Mouse (Mus musculus) lung, adult 18-20 months (tissue): ENCODE data around the gene Bpifb9b.
"Not testable (repeated sequence)": the region's sequence is repeated elsewhere in the genome, so short reads cannot be mapped to it uniquely, and the experiment has no call there.

ENCODE experiments used
- DNase-seq, 2 experiments: peaks; one replicate each; pipeline ENCODE4 v3.0.0; 2022; ENCODE audit warnings: mixed read lengths in 2 of 2

Bpifb9b gene

GRCm38 (mm10) chr2:154306927-154307326, at the start of gene Bpifb9b:
TSS of gene Bpifb9b (plus strand) at chr2:154307227.
- DNase-seq, result not testable (repeated sequence)

GRCm38 (mm10) chr2:154257554-154257953, 49.5 kb upstream of the Bpifb9b start, which contains the start of gene Bpifb9a:
TSS of gene Bpifb9a (plus strand) at chr2:154257854.
- not testable (repeated sequence) for DNase-seq

DNA sequence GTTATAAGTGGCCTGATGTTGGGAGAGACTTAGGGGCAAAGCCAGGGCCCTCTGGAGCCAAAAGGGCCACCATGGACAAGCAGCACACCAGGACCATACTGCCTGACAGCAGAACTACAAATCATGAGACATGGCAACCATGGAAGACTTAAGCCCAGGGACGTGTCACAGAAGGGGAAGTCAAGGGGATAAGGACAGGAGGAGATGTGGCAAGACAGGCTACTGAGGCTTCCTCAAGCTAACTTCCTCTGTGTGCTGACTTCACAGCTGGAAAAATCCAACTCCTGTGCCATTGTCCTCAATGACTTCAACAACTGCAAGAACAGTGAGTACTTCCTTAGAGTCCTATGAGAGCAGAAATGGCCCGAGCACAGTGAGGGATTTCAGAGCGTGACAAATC, 42.6 kb upstream of the Bpifb9b start:
- not testable (repeated sequence) for DNase-seq

GRCm38 (mm10) chr2:154291866-154292265, 15.2 kb upstream of the Bpifb9b start:
- not testable (repeated sequence) for DNase-seq

- no peak for DNase-seq
Measured at GRCm38 (mm10) chr2:154292833-154293232, 14.2 kb upstream of the Bpifb9b start.

DNA sequence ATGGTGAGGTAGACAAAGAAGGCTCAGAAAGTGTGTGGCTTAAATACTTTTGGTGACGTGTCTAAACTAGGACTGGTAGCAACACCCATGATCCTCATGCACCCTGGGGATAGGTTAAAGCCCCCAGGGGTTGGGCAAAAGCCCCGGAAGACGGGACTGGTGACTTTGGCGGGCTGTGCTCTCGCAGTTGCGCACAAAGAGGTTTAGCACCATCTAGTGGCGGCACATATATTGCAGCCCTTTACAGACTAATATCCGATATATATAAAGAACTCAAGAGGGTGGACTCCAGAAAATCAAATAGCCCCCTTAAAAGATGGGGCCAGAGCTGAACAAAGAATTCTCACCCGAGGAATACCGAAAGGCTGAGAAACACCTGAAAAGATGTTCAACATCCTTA, 12.3 kb upstream of the Bpifb9b start:
- DNase-seq, result peak in 1 of 2 experiments; percentile 44

GRCm38 (mm10) chr2:154300496-154300895, 6.5 kb upstream of the Bpifb9b start:
- peak; percentile 64 to 66 for DNase-seq

DNA sequence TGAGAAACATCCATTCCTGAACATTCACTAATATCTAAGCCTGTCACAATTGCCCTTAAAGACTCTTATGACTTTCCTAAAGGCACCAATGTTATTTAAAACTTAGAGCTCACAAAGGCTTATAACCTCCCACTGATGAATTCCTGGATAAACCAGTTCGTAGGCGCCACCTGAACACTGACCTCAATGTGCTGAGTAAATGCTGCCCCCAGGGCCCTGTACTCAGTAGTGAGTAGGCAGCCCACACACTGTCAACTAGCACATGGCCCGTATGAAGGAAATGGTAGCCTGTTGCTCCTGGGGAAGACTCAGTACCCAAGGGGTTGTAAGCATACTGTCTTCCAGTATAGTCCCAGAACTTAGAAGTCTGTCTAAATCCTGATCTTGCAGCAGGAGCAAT, 5.3 kb upstream of the Bpifb9b start:
- no peak for DNase-seq

GRCm38 (mm10) chr2:154304604-154305003, 2.4 kb upstream of the Bpifb9b start:
- not testable (repeated sequence) for DNase-seq

DNA sequence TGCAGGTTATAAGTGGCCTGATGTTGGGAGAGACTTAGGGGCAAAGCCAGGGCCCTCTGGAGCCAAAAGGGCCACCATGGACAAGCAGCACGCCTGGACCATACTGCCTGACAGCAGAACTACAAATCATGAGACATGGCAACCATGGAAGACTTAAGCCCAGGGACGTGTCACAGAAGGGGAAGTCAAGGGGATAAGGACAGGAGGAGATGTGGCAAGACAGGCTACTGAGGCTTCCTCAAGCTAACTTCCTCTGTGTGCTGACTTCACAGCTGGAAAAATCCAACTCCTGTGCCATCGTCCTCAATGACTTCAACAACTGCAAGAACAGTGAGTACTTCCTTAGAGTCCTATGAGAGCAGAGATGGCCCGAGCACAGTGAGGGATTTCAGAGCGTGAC, 6.7 kb downstream of the Bpifb9b start:
- not testable (repeated sequence) for DNase-seq

DNA sequence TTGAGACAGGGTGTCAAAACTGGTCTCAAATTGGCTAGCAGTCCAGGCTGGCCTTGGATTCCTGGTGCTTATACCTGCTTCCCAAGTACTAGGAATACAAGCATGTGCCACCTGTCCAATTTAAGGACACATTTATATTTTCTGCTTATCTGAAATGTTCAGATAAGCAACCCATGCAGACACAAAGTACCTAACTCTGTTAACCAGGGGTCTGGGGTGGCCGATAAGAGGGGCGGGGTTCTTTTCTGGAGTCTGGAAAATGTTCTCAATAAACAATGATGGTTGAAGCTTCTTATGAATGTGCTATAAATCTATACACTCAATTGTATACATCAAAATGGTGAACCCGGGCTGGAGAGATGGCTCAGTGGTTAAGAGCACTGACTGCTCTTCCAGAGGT, 19.8 kb downstream of the Bpifb9b start:
- no peak for DNase-seq

- DNase-seq, result no peak
Measured at GRCm38 (mm10) chr2:154335572-154335971, 28.5 kb downstream of the Bpifb9b start.

DNA sequence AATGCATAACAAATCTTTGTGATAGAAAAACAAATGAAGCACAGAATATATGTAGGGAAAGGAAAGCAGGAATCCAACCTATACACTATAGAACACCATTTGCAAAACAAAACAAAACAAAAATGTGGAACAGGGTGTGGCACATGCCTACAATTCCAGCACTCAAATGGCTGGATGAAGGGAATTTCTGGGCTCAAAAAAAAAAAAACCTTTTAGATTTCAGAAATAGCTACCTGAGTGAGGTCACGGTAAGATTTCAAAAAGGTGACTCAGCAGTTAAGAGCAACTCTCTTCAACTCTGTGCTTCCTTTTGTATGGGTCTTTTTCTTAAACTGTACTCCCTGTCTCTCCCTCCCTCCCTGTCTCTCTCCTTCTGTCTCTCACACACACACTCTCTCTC, 31.1 kb downstream of the Bpifb9b start:
- DNase-seq, result no peak

DNA sequence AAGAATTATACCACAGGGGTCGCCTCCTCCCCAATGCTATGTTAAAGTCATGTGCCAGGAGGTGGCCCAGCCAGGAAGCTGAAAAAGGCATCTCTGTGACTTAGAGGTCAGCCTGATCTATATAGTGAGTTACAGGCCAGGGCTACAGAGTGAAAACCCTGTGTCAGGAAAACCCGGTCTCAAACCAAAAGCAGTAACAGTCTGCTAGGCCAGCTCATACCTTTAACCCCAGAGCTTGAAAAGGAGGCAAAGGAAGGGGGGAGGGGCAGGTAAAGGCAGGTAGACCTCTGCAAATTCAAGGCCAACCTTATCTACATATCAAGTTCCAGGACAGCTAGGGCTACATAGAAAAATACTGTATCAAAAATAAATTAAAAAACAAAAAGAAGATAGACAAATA, 32.3 kb downstream of the Bpifb9b start:
- no peak for DNase-seq

GRCm38 (mm10) chr2:154348152-154348551, 41.1 kb downstream of the Bpifb9b start:
- DNase-seq, result no peak

DNA sequence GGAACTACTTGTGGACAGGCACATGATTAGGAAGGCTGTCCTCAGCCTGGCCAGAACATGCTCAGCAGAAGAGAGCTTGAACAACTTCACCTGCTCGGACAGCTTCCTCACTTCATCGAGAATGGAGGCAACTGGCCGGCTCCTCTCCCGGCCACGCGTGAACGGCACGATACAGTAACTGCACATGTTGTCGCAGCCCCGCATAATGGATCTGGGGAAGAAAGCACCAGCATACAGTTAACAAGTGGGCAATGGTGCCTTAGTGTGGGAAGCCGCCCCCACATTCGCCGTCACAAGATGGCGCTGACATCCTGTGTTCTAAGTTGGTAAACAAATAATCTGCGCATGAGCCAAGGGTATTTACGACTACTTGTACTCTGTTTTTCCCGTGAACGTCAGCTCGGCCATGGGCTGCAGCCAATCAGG, 47.0 kb downstream of the Bpifb9b start:
- DNase-seq, result not testable (repeated sequence)

- no peak for DNase-seq
Measured at GRCm38 (mm10) chr2:154367510-154367909, 60.5 kb downstream of the Bpifb9b start.
